Mouse (Mus musculus) stomach, postnatal 0 days (tissue): ENCODE results near the gene 1700066M21Rik. TPM values are rescaled to one million over a fixed set of nuclear protein-coding genes. Genes with fewer than 3 reads are reported as not detected.
A peak's percentile ranks its signal among the peaks of the same experiment; 100 is the strongest.

ENCODE experiments used
- ATAC-seq: fragments of 200-750 bp; cut with Nextera tagmentation; 2 replicates; pipeline ENCODE4 v1.8.0; 2017; ENCODE audit not compliant: low FRiP score, low TSS enrichment
- DNase-seq: peaks from one replicate; pipeline ENCODE4 v3.0.0-alpha.2; 2016; ENCODE audit warnings: low spot score
- H3K27ac ChIP-seq: fragments of 300-500 bp; sonication (generic); replicated peaks from 2 replicates; pipeline ENCODE4 v1.5.1; 2014; ENCODE audit warnings: mild to moderate bottlenecking, control low read depth
- H3K27me3 ChIP-seq: fragments of 300-500 bp; sonication (generic); 2 replicates; pipeline ENCODE4 v1.6.1; 2014; ENCODE audit warnings: low read length; ENCODE audit not compliant: control insufficient read depth, insufficient read depth
- H3K36me3 ChIP-seq: fragments of 300-500 bp; sonication (generic); 2 replicates; pipeline ENCODE4 v1.6.1; 2014; ENCODE audit warnings: low read length, mixed read lengths; ENCODE audit not compliant: control insufficient read depth, insufficient read depth
- H3K4me1 ChIP-seq: fragments of 300-500 bp; sonication (generic); replicated peaks from 2 replicates; pipeline ENCODE4 v1.6.1; 2014; ENCODE audit warnings: antibody characterized with exemption; ENCODE audit not compliant: control insufficient read depth, insufficient read depth
- H3K4me2 ChIP-seq: fragments of 300-500 bp; sonication (generic); replicated peaks from 2 replicates; pipeline ENCODE4 v1.6.1; 2014; ENCODE audit warnings: low read depth, mild to moderate bottlenecking, control low read depth, moderate library complexity
- H3K4me3 ChIP-seq: fragments of 300-500 bp; sonication (generic); 2 replicates; pipeline ENCODE4 v1.5.1; 2014; ENCODE audit warnings: low read depth, low read length, control low read depth
- H3K9ac ChIP-seq: fragments of 300-500 bp; sonication (generic); 2 replicates; pipeline ENCODE4 v1.6.1; 2014; ENCODE audit warnings: mild to moderate bottlenecking, low read length, control low read depth, mixed read lengths
- H3K9me3 ChIP-seq: fragments of 300-500 bp; sonication (generic); 2 replicates; pipeline ENCODE4 v1.6.1; 2016; ENCODE audit warnings: low read length; ENCODE audit not compliant: control insufficient read depth
- CTCF ChIP-seq: IDR thresholded peaks from 2 replicates; pipeline ENCODE4 v1.5.1; 2016; ENCODE audit warnings: antibody characterized with exemption, low read depth, mild to moderate bottlenecking, moderate library complexity
- EP300 ChIP-seq: optimal IDR thresholded peaks from 2 replicates; pipeline ENCODE3; 2016; ENCODE audit warnings: antibody characterized with exemption
- WGBS: fragments of 180-500 bp; shearing (Covaris S2); extraction: QIAGEN DNeasy Blood & Tissue Kit; methylation state at CpG from one replicate; pipeline ENCODE4 v1.1.7; 2014; 5-methylcytosine and 5-hydroxymethylcytosine counted together
- polyA plus RNA-seq: library from polyadenylated mRNA; unstranded; fragments of >200 nt; fragmentation: Nextera tagmentation; extraction: Ambion mirVana; gene quantifications from 2 replicates; pipeline ENCODE4 v1.2.1, GENCODE M21; 2015

Gene 1700066M21Rik
- polyA plus RNA-seq, 1 experiment from 2014 or later = 7.5 TPM

GRCm38 (mm10) chr1:57387876-57388275 is 10.5 kb downstream of the 1700066M21Rik start:
- 69% methylated on average over 2 of the region's 2 CpGs for WGBS
- no peak for DNase-seq

DNA sequence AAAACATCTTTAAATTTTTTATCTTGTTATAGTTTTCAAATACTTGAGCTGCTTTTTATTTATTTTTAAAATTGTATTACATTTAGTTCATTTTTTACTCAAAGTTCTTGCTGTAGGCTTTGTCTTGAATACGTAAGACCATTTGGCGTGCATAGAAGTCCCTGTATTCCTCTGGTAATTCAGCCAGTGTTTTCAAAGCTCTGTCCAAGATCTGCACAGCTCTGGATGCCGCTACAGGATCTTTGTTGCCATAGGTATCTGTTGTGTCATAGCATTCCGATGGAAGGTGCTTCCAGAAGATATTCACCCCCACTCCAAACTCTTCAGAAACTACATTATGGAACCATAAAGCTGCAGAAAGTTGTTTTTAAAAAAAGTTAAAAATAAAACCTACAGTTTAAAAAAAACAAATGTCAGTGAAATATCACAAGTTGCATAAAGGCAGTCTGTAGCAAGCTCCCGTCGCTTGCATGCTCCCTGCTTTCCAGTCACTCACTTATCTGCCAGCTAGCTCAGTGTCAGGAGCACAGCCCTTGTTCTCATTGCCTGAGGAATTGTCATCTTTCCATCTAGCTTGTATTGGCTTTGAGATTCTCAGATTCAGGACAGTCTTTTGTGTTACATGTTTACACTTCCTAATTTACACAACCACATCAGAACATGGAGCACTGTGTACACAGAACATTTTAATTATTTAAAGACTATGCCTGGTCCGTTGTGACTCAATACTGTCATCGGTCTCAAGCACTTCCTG is 11.2 kb downstream of the 1700066M21Rik start:
- no peak for TF ChIP-seq EP300
- no peak for TF ChIP-seq CTCF
- H3K9ac ChIP-seq = no peak overlapping the region
- H3K27me3 ChIP-seq = no peaks in the 10 kb centered on the region
- DNase-seq (no peak), ATAC-seq (no peak)
- no peaks in the 10 kb centered on the region for H3K4me1 ChIP-seq
- H3K27ac ChIP-seq = no peak overlapping the region
- H3K4me3 ChIP-seq = no peak overlapping the region
- peaks cover 2% of the 10 kb centered on the region; the same call in 1 of the 2 replicates for H3K36me3 ChIP-seq
- no peak overlapping the region for H3K4me2 ChIP-seq
- WGBS = 86% methylated on average over 8 of the region's 8 CpGs
- H3K9me3 ChIP-seq = no peaks in the 10 kb centered on the region

More at GRCm38 (mm10) chr1:57387876-57388275, 10.5 kb downstream of the 1700066M21Rik start:
- H3K4me2 ChIP-seq = no peak overlapping the region
- no peaks in the 10 kb centered on the region for H3K9me3 ChIP-seq
- no peak for ATAC-seq
- H3K9ac ChIP-seq = no peak overlapping the region
- no peaks in the 10 kb centered on the region for H3K27me3 ChIP-seq
- H3K4me3 ChIP-seq = no peak overlapping the region
- no peak overlapping the region for H3K27ac ChIP-seq
- TF ChIP-seq EP300 = no peak
- TF ChIP-seq CTCF = no peak
- H3K36me3 ChIP-seq = peaks cover 2% of the 10 kb centered on the region; the same call in 1 of the 2 replicates
- H3K4me1 ChIP-seq = no peaks in the 10 kb centered on the region

DNA sequence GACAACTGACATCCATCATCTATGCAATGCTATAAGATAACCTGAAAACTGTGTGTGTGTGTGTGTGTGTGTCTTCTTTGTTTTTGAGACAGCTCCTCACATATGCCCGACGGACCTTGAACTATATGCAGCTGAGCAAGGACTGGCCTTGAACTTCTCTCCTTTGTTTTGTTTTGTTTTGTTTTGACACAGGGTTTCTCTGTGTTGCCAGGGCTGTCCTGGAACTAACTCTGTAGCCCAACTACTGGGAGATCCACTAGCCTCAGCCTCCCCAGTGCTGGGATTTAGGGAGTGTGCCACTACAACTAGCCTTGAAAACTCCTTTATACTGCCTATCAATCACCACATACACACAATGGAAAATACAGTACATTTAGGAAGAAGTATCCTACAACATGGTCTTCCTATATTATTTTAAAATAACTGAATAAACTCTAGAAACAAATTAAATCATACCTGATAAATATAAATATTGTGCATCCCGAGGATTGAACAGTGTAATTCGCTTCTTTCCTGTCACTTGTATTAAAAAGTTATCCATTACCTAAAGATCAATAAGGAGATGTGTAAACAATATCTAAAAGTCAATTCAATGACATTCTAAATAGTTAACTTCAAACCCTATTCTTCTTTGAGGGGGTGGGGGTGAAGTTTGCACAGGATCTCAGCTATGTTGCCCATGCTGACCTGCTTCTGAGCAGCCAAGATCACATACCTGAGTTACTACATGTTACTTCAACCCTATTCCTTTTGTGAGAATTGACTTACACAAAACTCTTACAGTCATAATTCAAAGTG is 13.8 kb downstream of the 1700066M21Rik start:
- H3K27me3 ChIP-seq = no peaks in the 10 kb centered on the region
- H3K36me3 ChIP-seq = peaks cover 4% of the 10 kb centered on the region
- no peak overlapping the region for H3K4me2 ChIP-seq
- 83% methylated on average over 4 of the region's 4 CpGs for WGBS
- no peak overlapping the region for H3K27ac ChIP-seq
- TF ChIP-seq CTCF (no peak), EP300 (no peak)
- H3K4me3 ChIP-seq = no peak overlapping the region
- H3K9ac ChIP-seq = no peak overlapping the region
- no peaks in the 10 kb centered on the region for H3K9me3 ChIP-seq
- H3K4me1 ChIP-seq = no peaks in the 10 kb centered on the region
- ATAC-seq (no peak), DNase-seq (no peak)

DNA sequence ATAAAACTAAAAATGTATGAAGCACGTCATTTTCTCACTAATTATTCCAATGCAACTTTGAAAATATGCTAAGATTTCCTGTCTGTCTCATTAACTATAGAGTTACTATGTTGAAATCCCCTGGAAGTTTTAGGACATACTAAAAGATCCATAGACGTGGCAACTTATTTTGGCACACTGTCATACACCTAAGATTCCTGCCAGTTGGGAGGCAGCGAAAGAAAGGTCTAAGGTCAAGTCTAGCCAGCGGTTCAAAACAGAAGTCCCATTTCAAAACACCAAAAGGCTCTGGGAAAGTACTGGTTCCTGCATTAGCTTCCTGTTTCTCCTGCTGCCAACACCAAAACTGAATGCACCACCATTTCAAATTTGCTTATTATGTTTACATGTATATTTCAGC is 15.0 kb downstream of the 1700066M21Rik start:
- ATAC-seq = no peak
- Histone ChIP-seq H3K36me3 (peaks cover 6% of the 10 kb centered on the region), H3K27me3 (no peaks in the 10 kb centered on the region), H3K4me1 (no peaks in the 10 kb centered on the region), H3K4me3 (no peak overlapping the region), H3K27ac (no peak overlapping the region), H3K9ac (no peak overlapping the region), H3K4me2 (no peak overlapping the region), H3K9me3 (no peaks in the 10 kb centered on the region)
- TF ChIP-seq EP300 (no peak), CTCF (no peak)
- DNase-seq = no peak
- WGBS = 74% methylated on average over 4 of the region's 4 CpGs

- Histone ChIP-seq H3K27ac (no peak overlapping the region), H3K36me3 (peaks cover 12% of the 10 kb centered on the region), H3K4me3 (no peak overlapping the region), H3K27me3 (no peaks in the 10 kb centered on the region), H3K9ac (no peak overlapping the region), H3K9me3 (no peaks in the 10 kb centered on the region), H3K4me2 (no peak overlapping the region), H3K4me1 (no peaks in the 10 kb centered on the region)
- WGBS = 65% methylated on average over 3 of the region's 3 CpGs
- ATAC-seq (no peak), DNase-seq (peak; percentile 51)
- TF ChIP-seq CTCF (peak; percentile 85), EP300 (no peak)
Observed at GRCm38 (mm10) chr1:57394051-57394450, 16.6 kb downstream of the 1700066M21Rik start.

DNA sequence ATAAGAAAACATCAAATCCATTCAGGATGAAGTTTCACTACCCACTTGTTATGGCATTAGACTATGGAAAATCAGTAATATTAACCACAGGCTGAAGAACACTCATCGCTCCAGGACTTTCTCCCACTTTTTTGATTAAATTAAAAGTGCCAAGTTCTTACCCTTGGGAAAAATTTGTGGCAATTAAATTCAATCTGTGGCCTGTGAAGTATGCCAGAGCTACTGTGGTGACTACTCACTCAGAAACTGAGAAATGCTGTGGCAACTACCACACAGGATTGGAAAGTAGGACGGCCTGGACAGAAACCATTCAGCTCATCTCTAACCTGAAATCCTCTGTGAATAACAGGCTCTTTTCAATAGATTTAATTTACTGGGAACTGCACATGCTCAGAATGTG is 22.9 kb downstream of the 1700066M21Rik start:
- no peak overlapping the region for H3K4me3 ChIP-seq
- no peak overlapping the region for H3K9ac ChIP-seq
- no peak for ATAC-seq
- TF ChIP-seq CTCF (no peak), EP300 (no peak)
- 91% methylated on average over 2 of the region's 2 CpGs for WGBS
- no peak overlapping the region for H3K4me2 ChIP-seq
- no peak overlapping the region for H3K27ac ChIP-seq
- no peaks in the 10 kb centered on the region for H3K27me3 ChIP-seq
- no peaks in the 10 kb centered on the region for H3K4me1 ChIP-seq
- DNase-seq = no peak
- no peaks in the 10 kb centered on the region for H3K9me3 ChIP-seq
- peaks cover 10% of the 10 kb centered on the region for H3K36me3 ChIP-seq
